Mouse (Mus musculus): Measurements from ENCODE around the gene Far2. TPM values are rescaled to one million over a fixed set of nuclear protein-coding genes. Genes with fewer than 3 reads are reported as not detected.

The Far2 gene
- polyA plus RNA-seq, 1 experiment from 2014 or later, result 1.2 TPM

- ATAC-seq, result no peak
- H3K27ac ChIP-seq (ENCODE audit: low read depth), result no peak overlapping the region
- 63% methylated on average over 3 of the region's 3 CpGs for WGBS (ENCODE audit: insufficient replicate concordance)
Observed at GRCm38 (mm10) chr6:148097039-148097438, 50.0 kb downstream of the Far2 start.

GRCm38 (mm10) chr6:148101977-148102376, 54.9 kb downstream of the Far2 start:
- 63% methylated on average over 3 of the region's 3 CpGs for WGBS (ENCODE audit: insufficient replicate concordance)
- ATAC-seq, result no peak
- TF ChIP-seq CTCF (IDR thresholded peaks at IDR 0.05; ENCODE audit: low read depth), result no peak
- no peak for TF ChIP-seq EP300 (IDR thresholded peaks at IDR 0.05; ENCODE audit: low read depth)
- no peak overlapping the region for H3K4me2 ChIP-seq (ENCODE audit: low read depth, low read length)
- no peak for DNase-seq
- H3K4me1 ChIP-seq (ENCODE audit: insufficient read depth), result no peaks in the 10 kb centered on the region; the same call in 1 of the 2 replicates
- H3K9ac ChIP-seq (replicated peaks), result no peak overlapping the region
- no peaks in the 10 kb centered on the region for H3K36me3 ChIP-seq (replicated peaks; ENCODE audit: insufficient read depth, low read length)
- no peaks in the 10 kb centered on the region for H3K27me3 ChIP-seq (ENCODE audit: insufficient read depth, low read length)
- no peak overlapping the region for H3K27ac ChIP-seq (ENCODE audit: low read depth)
- H3K9me3 ChIP-seq (ENCODE audit: low read length), result no peaks in the 10 kb centered on the region
- no peak overlapping the region for H3K4me3 ChIP-seq (ENCODE audit: low read depth, low read length)

More at GRCm38 (mm10) chr6:148097039-148097438, 50.0 kb downstream of the Far2 start:
- Histone ChIP-seq H3K4me3 (ENCODE audit: low read depth, low read length) (no peak overlapping the region), H3K9me3 (ENCODE audit: low read length) (no peaks in the 10 kb centered on the region), H3K27me3 (ENCODE audit: insufficient read depth, low read length) (no peaks in the 10 kb centered on the region), H3K36me3 (replicated peaks; ENCODE audit: insufficient read depth, low read length) (no peaks in the 10 kb centered on the region), H3K4me2 (ENCODE audit: low read depth, low read length) (no peak overlapping the region), H3K9ac (replicated peaks) (no peak overlapping the region), H3K4me1 (ENCODE audit: insufficient read depth) (no peaks in the 10 kb centered on the region)
- no peak for DNase-seq
- TF ChIP-seq CTCF (IDR thresholded peaks at IDR 0.05; ENCODE audit: low read depth) (no peak), EP300 (IDR thresholded peaks at IDR 0.05; ENCODE audit: low read depth) (no peak)

- Histone ChIP-seq H3K27ac (ENCODE audit: low read depth) (no peak overlapping the region), H3K4me2 (ENCODE audit: low read depth, low read length) (no peak overlapping the region), H3K27me3 (ENCODE audit: insufficient read depth, low read length) (no peaks in the 10 kb centered on the region), H3K4me3 (ENCODE audit: low read depth, low read length) (no peak overlapping the region), H3K4me1 (ENCODE audit: insufficient read depth) (no peaks in the 10 kb centered on the region; the same call in 1 of the 2 replicates), H3K36me3 (replicated peaks; ENCODE audit: insufficient read depth, low read length) (no peaks in the 10 kb centered on the region), H3K9me3 (ENCODE audit: low read length) (no peaks in the 10 kb centered on the region), H3K9ac (replicated peaks) (no peak overlapping the region)
- WGBS (ENCODE audit: insufficient replicate concordance), result 61% methylated on average over 1 of the region's 1 CpGs
- no peak for ATAC-seq
- DNase-seq, result no peak
- TF ChIP-seq EP300 (IDR thresholded peaks at IDR 0.05; ENCODE audit: low read depth) (no peak), CTCF (IDR thresholded peaks at IDR 0.05; ENCODE audit: low read depth) (no peak)
Observed at GRCm38 (mm10) chr6:148102434-148102833, 55.4 kb downstream of the Far2 start.

- H3K4me3 ChIP-seq (ENCODE audit: low read depth, low read length), result no peak overlapping the region
- DNase-seq, result peak; percentile 33
- no peak overlapping the region for H3K4me2 ChIP-seq (ENCODE audit: low read depth, low read length)
- no peak for TF ChIP-seq EP300 (IDR thresholded peaks at IDR 0.05; ENCODE audit: low read depth)
- TF ChIP-seq CTCF (IDR thresholded peaks at IDR 0.05; ENCODE audit: low read depth), result peak; percentile 65
- no peak overlapping the region for H3K27ac ChIP-seq (ENCODE audit: low read depth)
- ATAC-seq, result no peak
- H3K9ac ChIP-seq (replicated peaks), result no peak overlapping the region
- H3K36me3 ChIP-seq (replicated peaks; ENCODE audit: insufficient read depth, low read length), result no peaks in the 10 kb centered on the region
- no peaks in the 10 kb centered on the region for H3K27me3 ChIP-seq (ENCODE audit: insufficient read depth, low read length)
- 28% methylated on average over 9 of the region's 9 CpGs for WGBS (ENCODE audit: insufficient replicate concordance)
- H3K4me1 ChIP-seq (ENCODE audit: insufficient read depth), result peaks cover 10% of the 10 kb centered on the region
- H3K9me3 ChIP-seq (ENCODE audit: low read length), result no peaks in the 10 kb centered on the region
Observed at GRCm38 (mm10) chr6:148104212-148104611, 57.2 kb downstream of the Far2 start.

- H3K9ac ChIP-seq (replicated peaks), result no peak overlapping the region
- H3K27ac ChIP-seq (ENCODE audit: low read depth), result no peak overlapping the region
- H3K27me3 ChIP-seq (ENCODE audit: insufficient read depth, low read length), result no peaks in the 10 kb centered on the region
- H3K4me3 ChIP-seq (ENCODE audit: low read depth, low read length), result no peak overlapping the region
- H3K4me2 ChIP-seq (ENCODE audit: low read depth, low read length), result 0 out of 2 replicates have a peak overlapping the region, but pooled peaks have one; percentile 3
- DNase-seq, result no peak
- no peaks in the 10 kb centered on the region for H3K36me3 ChIP-seq (replicated peaks; ENCODE audit: insufficient read depth, low read length)
- ATAC-seq, result no peak; the same call in 1 of the 2 replicates
- no peaks in the 10 kb centered on the region for H3K9me3 ChIP-seq (ENCODE audit: low read length)
- WGBS (ENCODE audit: insufficient replicate concordance), result 31% methylated on average over 9 of the region's 9 CpGs
- peaks cover 11% of the 10 kb centered on the region for H3K4me1 ChIP-seq (ENCODE audit: insufficient read depth)
- TF ChIP-seq CTCF (IDR thresholded peaks at IDR 0.05; ENCODE audit: low read depth), result no peak
- TF ChIP-seq EP300 (IDR thresholded peaks at IDR 0.05; ENCODE audit: low read depth), result no peak
Observed at GRCm38 (mm10) chr6:148105722-148106268, 58.7 kb downstream of the Far2 start.

GRCm38 (mm10) chr6:148108741-148109472, 61.8 kb downstream of the Far2 start:
- Histone ChIP-seq H3K4me3 (ENCODE audit: low read depth, low read length) (peak overlapping the region; percentile 6; the same call in 1 of the 2 replicates), H3K9me3 (ENCODE audit: low read length) (no peaks in the 10 kb centered on the region), H3K27me3 (ENCODE audit: insufficient read depth, low read length) (no peaks in the 10 kb centered on the region), H3K4me2 (ENCODE audit: low read depth, low read length) (peak overlapping the region; percentile 45), H3K36me3 (replicated peaks; ENCODE audit: insufficient read depth, low read length) (no peaks in the 10 kb centered on the region), H3K27ac (ENCODE audit: low read depth) (no peak overlapping the region), H3K9ac (replicated peaks) (no peak overlapping the region), H3K4me1 (ENCODE audit: insufficient read depth) (peaks cover 11% of the 10 kb centered on the region)
- WGBS (ENCODE audit: insufficient replicate concordance), result 29% methylated on average over 8 of the region's 8 CpGs
- TF ChIP-seq CTCF (IDR thresholded peaks at IDR 0.05; ENCODE audit: low read depth) (no peak), EP300 (IDR thresholded peaks at IDR 0.05; ENCODE audit: low read depth) (peak; percentile 90)
- ATAC-seq (peak; percentile 75), DNase-seq (peak; percentile 25)
